Mouse (Mus musculus): ENCODE data around the gene Tmem265. TPM values are rescaled to one million over a fixed set of nuclear protein-coding genes. Genes with fewer than 3 reads are reported as not detected.

The Tmem265 gene
- total and polyA plus RNA-seq, 3 experiments = not detected

- Histone ChIP-seq H3K27me3 (ENCODE audit: control insufficient read depth in 1 of 2, insufficient read depth in 2 of 2, low read length in 2 of 2) (no peaks in the 10 kb centered on the region), H3K9me3 (replicated peaks; ENCODE audit: insufficient read depth, low read length) (no peaks in the 10 kb centered on the region), H3K79me2 (ENCODE audit: control insufficient read depth, insufficient read depth, low read length, poor library complexity) (peaks cover 4% of the 10 kb centered on the region; the same call in 1 of the 2 replicates), H3K36me3 (ENCODE audit: control insufficient read depth in 1 of 2, insufficient read depth in 2 of 2, low read length in 2 of 2) (peaks cover 0 to 52% of the 10 kb centered on the region in 2 experiments), H3K9ac (ENCODE audit: control insufficient read depth, low read depth, low read length, poor library complexity, severe bottlenecking) (no peak overlapping the region), H3K4me3 (ENCODE audit: control insufficient read depth in 1 of 2, insufficient read depth in 1 of 2, low read depth in 2 of 2, low read length in 2 of 2) (no peak overlapping the region), H3K27ac (ENCODE audit: control insufficient read depth, low read depth, low read length) (no peak overlapping the region), H3K4me1 (ENCODE audit: control insufficient read depth in 1 of 2, insufficient read depth in 2 of 2, low read length in 2 of 2) (no peaks in the 10 kb centered on the region)
- TF ChIP-seq JUND (IDR thresholded peaks at IDR 0.05; ENCODE audit: low read depth, low read length) = no peak
- no peak for TF ChIP-seq MAX (IDR thresholded peaks at IDR 0.05; ENCODE audit: low read length)
- TF ChIP-seq ETS1 (IDR thresholded peaks at IDR 0.05; ENCODE audit: low read depth, low read length) = no peak
- no peak for TF ChIP-seq ZC3H11A (IDR thresholded peaks at IDR 0.05; ENCODE audit: low read depth, low read length)
- no peak for TF ChIP-seq TBP (IDR thresholded peaks at IDR 0.05; ENCODE audit: low read depth, low read length)
- TF ChIP-seq MYC (IDR thresholded peaks at IDR 0.05; ENCODE audit: low read depth, low read length) = no peak
- TF ChIP-seq NRF1 (IDR thresholded peaks at IDR 0.05; ENCODE audit: insufficient read depth, low read depth, low read length, poor library complexity, severe bottlenecking) = no peak
- TF ChIP-seq NELFE (IDR thresholded peaks at IDR 0.05; ENCODE audit: low read depth, low read length) = no peak
- TF ChIP-seq HCFC1 (IDR thresholded peaks at IDR 0.05; ENCODE audit: low read depth, low read length) = no peak
- TF ChIP-seq GATA1 (IDR thresholded peaks at IDR 0.05; ENCODE audit: low read depth, low read length) = no peak
- DNase-seq (ENCODE audit: low read depth, low spot score) = no peak
These were observed 11.9 kb upstream of the Tmem265 start for GRCm38 (mm10) chr7:127549116-127549835.

GRCm38 (mm10) chr7:127551558-127551957 is 9.6 kb upstream of the Tmem265 start:
- H3K27me3 ChIP-seq (ENCODE audit: control insufficient read depth in 1 of 2, insufficient read depth in 2 of 2, low read length in 2 of 2) = no peaks in the 10 kb centered on the region
- H3K4me1 ChIP-seq (ENCODE audit: control insufficient read depth in 1 of 2, insufficient read depth in 2 of 2, low read length in 2 of 2) = no peaks in the 10 kb centered on the region
- no peaks in the 10 kb centered on the region for H3K79me2 ChIP-seq (ENCODE audit: control insufficient read depth, insufficient read depth, low read length, poor library complexity)
- H3K4me3 ChIP-seq (ENCODE audit: control insufficient read depth in 1 of 2, insufficient read depth in 1 of 2, low read depth in 2 of 2, low read length in 2 of 2) = no peak overlapping the region
- TF ChIP-seq MAFK (IDR thresholded peaks at IDR 0.05; ENCODE audit: borderline replicate concordance, low read depth, low read length) (no peak), MYB (IDR thresholded peaks at IDR 0.05; ENCODE audit: low read depth, low read length) (no peak), KAT2A (conservative IDR thresholded peaks at IDR 0.05; ENCODE audit: low read depth, low read length) (no peak), CHD2 (IDR thresholded peaks at IDR 0.05; ENCODE audit: low read length) (no peak), TBP (IDR thresholded peaks at IDR 0.05; ENCODE audit: low read depth, low read length) (no peak), ELF1 (IDR thresholded peaks at IDR 0.05; ENCODE audit: low read depth, low read length) (no peak), NRF1 (IDR thresholded peaks at IDR 0.05; ENCODE audit: insufficient read depth, low read depth, low read length, poor library complexity, severe bottlenecking) (no peak), USF1 (IDR thresholded peaks at IDR 0.05; ENCODE audit: low read depth, low read length) (no peak), ZNF384 (IDR thresholded peaks at IDR 0.05; ENCODE audit: low read depth, low read length) (no peak), EP300 (IDR thresholded peaks at IDR 0.05; ENCODE audit: low read depth in 1 of 2, low read length in 2 of 2) (no peak), UBTF (IDR thresholded peaks at IDR 0.05; ENCODE audit: borderline replicate concordance, insufficient read depth, low read depth, low read length) (no peak), ZC3H11A (IDR thresholded peaks at IDR 0.05; ENCODE audit: low read depth, low read length) (no peak), RAD21 (IDR thresholded peaks at IDR 0.05; ENCODE audit: low read depth, low read length) (no peak), CHD1 (IDR thresholded peaks at IDR 0.05; ENCODE audit: low read depth, low read length) (no peak)
- no peak overlapping the region for H3K9ac ChIP-seq (ENCODE audit: control insufficient read depth, low read depth, low read length, poor library complexity, severe bottlenecking)
- no peak for DNase-seq (ENCODE audit: low read depth, low spot score)
- no peaks in the 10 kb centered on the region for H3K9me3 ChIP-seq (replicated peaks; ENCODE audit: insufficient read depth, low read length)
- H3K27ac ChIP-seq (ENCODE audit: control insufficient read depth, low read depth, low read length) = no peak overlapping the region
- peaks cover 0 to 42% of the 10 kb centered on the region in 2 experiments for H3K36me3 ChIP-seq (ENCODE audit: control insufficient read depth in 1 of 2, insufficient read depth in 2 of 2, low read length in 2 of 2)

All from MEL (cell line).